In genomic region chr2:73572539-73573372, GRCm38 (mm10) we compare ENCODE assay signal across 9 mouse cellular contexts. TPM values are rescaled to one million over a fixed set of nuclear protein-coding genes. Genes with fewer than 3 reads are reported as not detected.
DNase-seq lines count a peak whose midpoint lies in the region; ATAC-seq and TF ChIP-seq lines count a peak whose summit lies in the region.
"Had no signal": no experiment of that assay in that cellular context is flagged by ENCODE, and none has a peak within 500 bp of the region (broad histone marks: within the 10 kb centered on the region; RNA-seq: fewer than 3 reads in every experiment).

No protein-coding gene starts in this region.

- H3K9ac ChIP-seq in forebrain, embryonic 13.5 days = peak overlapping the region; percentile 37; the same call in 1 of the 2 replicates
- no peak overlapping the region for H3K9ac ChIP-seq in heart, postnatal 0 days (replicated peaks; ENCODE audit: low read depth, low read length)
- no peak overlapping the region for H3K9ac ChIP-seq in liver, embryonic 14.5 days (replicated peaks)
- H3K9ac ChIP-seq in neural tube, embryonic 14.5 days (replicated peaks; ENCODE audit: low read depth, low read length) = peak overlapping the region; percentile 25; the same call in 1 of the 2 replicates

- H3K4me2 ChIP-seq in forebrain, embryonic 13.5 days = peak overlapping the region; percentile 55
- H3K4me2 ChIP-seq in heart, postnatal 0 days (ENCODE audit: low read depth, low read length) = peak overlapping the region; percentile 19; the same call in 1 of the 2 replicates
- H3K4me2 ChIP-seq in liver, embryonic 14.5 days (ENCODE audit: low read depth) = no peak overlapping the region
- H3K4me2 ChIP-seq in neural tube, embryonic 14.5 days (ENCODE audit: low read depth, low read length) = peak overlapping the region; percentile 50

- H3K9me3 ChIP-seq in forebrain, embryonic 13.5 days (replicated peaks) = no peaks in the 10 kb centered on the region
- no peaks in the 10 kb centered on the region for H3K9me3 ChIP-seq in heart, postnatal 0 days (replicated peaks; ENCODE audit: control insufficient read depth, low read length)
- no peaks in the 10 kb centered on the region for H3K9me3 ChIP-seq in liver, embryonic 14.5 days (ENCODE audit: control insufficient read depth, low read length)
- no peaks in the 10 kb centered on the region for H3K9me3 ChIP-seq in neural tube, embryonic 14.5 days (ENCODE audit: control insufficient read depth, low read length)

- H3K36me3 ChIP-seq in forebrain, embryonic 13.5 days (ENCODE audit: poor library complexity, severe bottlenecking) = no peaks in the 10 kb centered on the region
- H3K36me3 ChIP-seq in heart, postnatal 0 days (replicated peaks; ENCODE audit: control insufficient read depth, insufficient read depth, low read length) = no peaks in the 10 kb centered on the region
- no peaks in the 10 kb centered on the region for H3K36me3 ChIP-seq in liver, embryonic 14.5 days (replicated peaks; ENCODE audit: control insufficient read depth, insufficient read depth, low read depth)
- H3K36me3 ChIP-seq in neural tube, embryonic 14.5 days (ENCODE audit: control insufficient read depth, insufficient read depth, low read length) = no peaks in the 10 kb centered on the region

- peak; percentile 82 for ATAC-seq in cerebellum, adult (ENCODE audit: insufficient number of reproducible peaks, low FRiP score, low TSS enrichment)
- peak; percentile 95 for ATAC-seq in forebrain, embryonic 13.5 days
- peak; percentile 83 for ATAC-seq in heart, postnatal 0 days (ENCODE audit: insufficient read depth, low read depth)
- no peak for ATAC-seq in liver, embryonic 14.5 days (ENCODE audit: insufficient read depth)
- peak; percentile 95 for ATAC-seq in neural tube, embryonic 14.5 days (ENCODE audit: low read depth)

- peak overlapping the region; percentile 82 for H3K27ac ChIP-seq in forebrain, embryonic 13.5 days
- no peak overlapping the region for H3K27ac ChIP-seq in heart, postnatal 0 days (ENCODE audit: low read depth)
- H3K27ac ChIP-seq in liver, embryonic 14.5 days = no peak overlapping the region
- H3K27ac ChIP-seq in neural tube, embryonic 14.5 days (ENCODE audit: low read depth, low read length) = peak overlapping the region; percentile 65
- H3K27ac ChIP-seq: macrophage had no signal

- peaks cover 6% of the 10 kb centered on the region for H3K4me1 ChIP-seq in forebrain, embryonic 13.5 days
- no peaks in the 10 kb centered on the region for H3K4me1 ChIP-seq in heart, postnatal 0 days (ENCODE audit: control insufficient read depth, insufficient read depth)
- H3K4me1 ChIP-seq in liver, embryonic 14.5 days (replicated peaks; ENCODE audit: control insufficient read depth in 2 of 2, insufficient read depth in 2 of 2, low read length in 1 of 2) = no peaks in the 10 kb centered on the region
- 0 out of 2 replicates have a peak, but pooled peaks cover 3% of the 10 kb centered on the region for H3K4me1 ChIP-seq in neural tube, embryonic 14.5 days (ENCODE audit: control insufficient read depth, insufficient read depth, low read length)

- no peak for TF ChIP-seq EP300 in heart, postnatal 0 days (IDR thresholded peaks at IDR 0.05; ENCODE audit: low read depth)
- no peak for TF ChIP-seq EP300 in liver, embryonic 14.5 days (IDR thresholded peaks at IDR 0.05; ENCODE audit: low read depth)

- 23% methylated on average over 23 of the region's 23 CpGs for WGBS in forebrain, embryonic 13.5 days
- WGBS in heart, postnatal 0 days = 36% methylated on average over 23 of the region's 23 CpGs
- WGBS in liver, embryonic 14.5 days (ENCODE audit: insufficient replicate concordance) = 34% methylated on average over 23 of the region's 23 CpGs
- 14% methylated on average over 23 of the region's 23 CpGs for WGBS in neural tube, embryonic 14.5 days

- peak; percentile 51 for DNase-seq in MEL-GATA-1-ER (ENCODE audit: extremely low read depth, low read depth)
- peak; percentile 82 for DNase-seq in heart, postnatal 0 days (ENCODE audit: low spot score)
- peak; percentile 81 for DNase-seq in kidney, postnatal 14 days
- peak in 1 of 3 experiments; percentile 11 for DNase-seq in liver, embryonic 14.5 days (ENCODE audit: low read depth in 3 of 3, low spot score in 3 of 3)
- DNase-seq in thymus, postnatal 36 days = peak; percentile 40 to 43

- TF ChIP-seq CTCF in heart, postnatal 0 days (IDR thresholded peaks at IDR 0.05; ENCODE audit: low read depth) = peak; percentile 82
- TF ChIP-seq CTCF in liver, embryonic 14.5 days (IDR thresholded peaks at IDR 0.05; ENCODE audit: low read depth) = peak; percentile 91

- peaks cover 5% of the 10 kb centered on the region; the same call in 1 of the 2 replicates for H3K27me3 ChIP-seq in forebrain, embryonic 13.5 days
- H3K27me3 ChIP-seq in heart, postnatal 0 days (ENCODE audit: control insufficient read depth, insufficient read depth, low read length) = no peaks in the 10 kb centered on the region
- H3K27me3 ChIP-seq in liver, embryonic 14.5 days (ENCODE audit: control insufficient read depth, insufficient read depth, low read length) = no peaks in the 10 kb centered on the region
- H3K27me3 ChIP-seq in neural tube, embryonic 14.5 days (ENCODE audit: control insufficient read depth, insufficient read depth, low read length) = no peaks in the 10 kb centered on the region

- H3K4me3 ChIP-seq in forebrain, embryonic 13.5 days = peak overlapping the region; percentile 31
- H3K4me3 ChIP-seq in heart, postnatal 0 days (ENCODE audit: low read depth, low read length) = no peak overlapping the region
- no peak overlapping the region for H3K4me3 ChIP-seq in liver, embryonic 14.5 days (ENCODE audit: insufficient read depth in 1 of 2, low read depth in 2 of 2, low read length in 2 of 2)
- H3K4me3 ChIP-seq in neural tube, embryonic 14.5 days (ENCODE audit: low read depth, low read length) = peak overlapping the region; percentile 22; the same call in 1 of the 2 replicates

RNA-seq across cellular contexts. Expression of gene Chrna1, which starts 7.4 kb away (rescaled TPM):
- 0.11 and 0.27 TPM in 2 replicates for polyA plus RNA-seq in forebrain, embryonic 13.5 days (2015; fragmentation: Nextera tagmentation; extraction: Ambion mirVana)
- not detected in 2 replicates for total RNA-seq in heart, postnatal 0 days (2014; rRNA removed; ENCODE audit: low replicate concordance)
- 0.03 and 0.05 TPM in 2 replicates for polyA plus RNA-seq in heart, postnatal 0 days (2015; fragmentation: Nextera tagmentation; extraction: Ambion mirVana)
- polyA plus RNA-seq in liver, embryonic 14.5 days (2012; rRNA removed) = 0.01 TPM in 2 replicates
- polyA plus RNA-seq in liver, embryonic 14.5 days (2014; fragmentation: Nextera tagmentation; extraction: Ambion mirVana) = 0.10 and 0.13 TPM in 2 replicates
- polyA plus RNA-seq in neural tube, embryonic 14.5 days (2014; fragmentation: Nextera tagmentation; extraction: Ambion mirVana) = 0.19 and 0.27 TPM in 2 replicates
- polyA plus RNA-seq: macrophage had no signal

RNA-seq across cellular contexts. Expression of gene Wipf1, which starts 43.2 kb away (rescaled TPM):
- 2.4 and 2.8 TPM in 2 replicates for polyA plus RNA-seq in forebrain, embryonic 13.5 days (2015; fragmentation: Nextera tagmentation; extraction: Ambion mirVana)
- 1.7 and 20.3 TPM in 2 replicates for total RNA-seq in heart, postnatal 0 days (2014; rRNA removed; ENCODE audit: low replicate concordance)
- polyA plus RNA-seq in heart, postnatal 0 days (2015; fragmentation: Nextera tagmentation; extraction: Ambion mirVana) = 2.9 and 3.1 TPM in 2 replicates
- polyA plus RNA-seq in liver, embryonic 14.5 days (2012; rRNA removed) = 2.2 and 3.4 TPM in 2 replicates
- polyA plus RNA-seq in liver, embryonic 14.5 days (2014; fragmentation: Nextera tagmentation; extraction: Ambion mirVana) = 4.1 and 5.7 TPM in 2 replicates
- polyA plus RNA-seq in neural tube, embryonic 14.5 days (2014; fragmentation: Nextera tagmentation; extraction: Ambion mirVana) = 1.9 and 3.7 TPM in 2 replicates

Comparison
In these comparisons a context has a peak if more than half of its experiments do, and no peak if none do; other contexts are left out.
1. H3K27ac ChIP-seq: peak in forebrain, embryonic 13.5 days (single experiment) and neural tube, embryonic 14.5 days (single experiment); none in heart, postnatal 0 days (single experiment) and liver, embryonic 14.5 days (single experiment).
2. H3K4me3 ChIP-seq: peak in forebrain, embryonic 13.5 days (single experiment) and neural tube, embryonic 14.5 days (single experiment); none in heart, postnatal 0 days (single experiment) and liver, embryonic 14.5 days (0 of 2).
3. H3K9ac ChIP-seq: peak in forebrain, embryonic 13.5 days (single experiment) and neural tube, embryonic 14.5 days (single experiment); none in heart, postnatal 0 days (single experiment) and liver, embryonic 14.5 days (single experiment).